Mouse (Mus musculus) heart, adult 2 months (tissue): ENCODE measurements at regions not wholly inside any gene's neighbourhood (a gene's known extent, or its start where the extent isn't known, plus 50 kb on each side); places are given as distances from the start of the nearest gene placed in this dataset.
A peak's percentile ranks its signal among the peaks of the same experiment; 100 is the strongest.

Experiments used
- DNase-seq, 2 experiments: peaks; one replicate each; pipeline ENCODE4 v3.0.0; 2021
- H3K27ac ChIP-seq: fragments of 200-600 bp; 2 replicates; pipeline ENCODE4 v1.8.1; 2022
- H3K27me3 ChIP-seq: fragments of 200-500 bp; 2 replicates; pipeline ENCODE4 v1.6.1; 2012; ENCODE audit warnings: mild to moderate bottlenecking, low read length, inconsistent platforms, mixed read lengths; ENCODE audit not compliant: control insufficient read depth, insufficient read depth
- H3K36me3 ChIP-seq: fragments of 200-500 bp; 2 replicates; pipeline ENCODE4 v1.6.1; 2012; ENCODE audit warnings: low read length, inconsistent platforms; ENCODE audit not compliant: control insufficient read depth, insufficient read depth
- H3K4me1 ChIP-seq: fragments of 200-500 bp; 2 replicates; pipeline ENCODE4 v1.6.1; 2011; ENCODE audit warnings: low read length; ENCODE audit not compliant: control insufficient read depth, insufficient read depth
- H3K4me3 ChIP-seq: fragments of 200-600 bp; 2 replicates; pipeline ENCODE4 v1.8.1; 2022
- H3K79me2 ChIP-seq: fragments of 200-500 bp; replicated peaks from 2 replicates; pipeline ENCODE4 v1.6.1; 2012; ENCODE audit warnings: mild to moderate bottlenecking, inconsistent platforms, low read length, moderate library complexity, mixed read lengths; ENCODE audit not compliant: control insufficient read depth, insufficient read depth
- H3K9ac ChIP-seq: fragments of 200-500 bp; 2 replicates; pipeline ENCODE4 v1.6.1; 2012; ENCODE audit warnings: low read depth, mild to moderate bottlenecking, control low read depth, inconsistent platforms, low read length, mixed read lengths
- CTCF ChIP-seq: fragments of 200-600 bp; IDR thresholded peaks from 2 replicates; pipeline ENCODE4 v1.8.1; 2022; ENCODE audit warnings: antibody characterized with exemption, mild to moderate bottlenecking, moderate library complexity
- EP300 ChIP-seq: fragments of 200-500 bp; IDR thresholded peaks from 2 replicates; pipeline ENCODE4 v1.6.1; 2011; ENCODE audit warnings: low read depth, low read length, control low read depth; ENCODE audit not compliant: insufficient read depth
- POLR2A ChIP-seq: fragments of 200-500 bp; IDR thresholded peaks from 2 replicates; pipeline ENCODE4 v1.6.1; 2011; ENCODE audit warnings: mild to moderate bottlenecking, low read depth, low read length, control low read depth; ENCODE audit not compliant: insufficient read depth
- WGBS: fragments of 180-500 bp; shearing (Covaris S2); methylation state at CpG from one replicate; pipeline ENCODE4 v1.1.7; 2018; 5-methylcytosine and 5-hydroxymethylcytosine counted together
- intact Hi-C: fragments of 180-260 bp; cut with DNase I; formaldehyde crosslinking; loops from one replicate; pipeline ENCODE4 v1.15.1; 2025

GRCm38 (mm10) chr2:162837776-162838175 is 93.6 kb upstream of the Srsf6 start:
- WGBS = 48% methylated on average over 2 of the region's 2 CpGs
- no peak for DNase-seq
- no peaks in the 10 kb centered on the region for H3K27me3 ChIP-seq

GRCm38 (mm10) chr2:162833741-162834140 is 97.6 kb upstream of the Srsf6 start:
- Histone ChIP-seq H3K79me2 (no peaks in the 10 kb centered on the region), H3K27ac (no peak overlapping the region), H3K4me1 (no peaks in the 10 kb centered on the region), H3K4me3 (no peak overlapping the region), H3K27me3 (no peaks in the 10 kb centered on the region), H3K36me3 (no peaks in the 10 kb centered on the region), H3K9ac (no peak overlapping the region)
- intact Hi-C loops = no loop called here
- 79% methylated on average over 6 of the region's 6 CpGs for WGBS
- no peak for TF ChIP-seq POLR2A
- no peak for TF ChIP-seq EP300
- TF ChIP-seq CTCF = no peak
- DNase-seq = no peak

More at GRCm38 (mm10) chr2:162837776-162838175, 93.6 kb upstream of the Srsf6 start:
- Histone ChIP-seq H3K4me3 (no peak overlapping the region), H3K9ac (no peak overlapping the region), H3K4me1 (no peaks in the 10 kb centered on the region), H3K27ac (no peak overlapping the region), H3K36me3 (no peaks in the 10 kb centered on the region), H3K79me2 (no peaks in the 10 kb centered on the region)
- TF ChIP-seq CTCF (no peak), POLR2A (no peak), EP300 (no peak)
- intact Hi-C loops = no loop called here

GRCm38 (mm10) chr2:162818787-162819186 is 112.5 kb upstream of the Srsf6 start:
- Histone ChIP-seq H3K79me2 (no peaks in the 10 kb centered on the region), H3K9ac (no peak overlapping the region), H3K27me3 (no peaks in the 10 kb centered on the region), H3K27ac (no peak overlapping the region), H3K4me3 (no peak overlapping the region), H3K36me3 (no peaks in the 10 kb centered on the region), H3K4me1 (no peaks in the 10 kb centered on the region)
- TF ChIP-seq CTCF = no peak
- TF ChIP-seq POLR2A = no peak
- TF ChIP-seq EP300 = no peak
- intact Hi-C loops = no loop called here
- DNase-seq = no peak
- WGBS = 74% methylated on average over 4 of the region's 4 CpGs

GRCm38 (mm10) chr2:162814205-162814604 is 117.1 kb upstream of the Srsf6 start:
- Histone ChIP-seq H3K4me3 (no peak overlapping the region), H3K4me1 (no peaks in the 10 kb centered on the region), H3K36me3 (no peaks in the 10 kb centered on the region), H3K27me3 (no peaks in the 10 kb centered on the region), H3K9ac (no peak overlapping the region), H3K79me2 (no peaks in the 10 kb centered on the region), H3K27ac (no peak overlapping the region)
- TF ChIP-seq EP300 = no peak
- no peak for TF ChIP-seq POLR2A
- peak; percentile 36; the same call in 1 of the 2 replicates for TF ChIP-seq CTCF
- intact Hi-C loops = no loop called here
- WGBS = 55% methylated on average over 2 of the region's 2 CpGs
- DNase-seq = no peak

- intact Hi-C loops = no loop called here
- no peak overlapping the region for H3K4me3 ChIP-seq
- DNase-seq = no peak
- H3K79me2 ChIP-seq = no peaks in the 10 kb centered on the region
- no peaks in the 10 kb centered on the region for H3K4me1 ChIP-seq
- WGBS = 89% methylated on average over 10 of the region's 10 CpGs
- no peak overlapping the region for H3K9ac ChIP-seq
- TF ChIP-seq EP300 = no peak
- TF ChIP-seq CTCF = no peak
- TF ChIP-seq POLR2A = no peak
- H3K36me3 ChIP-seq = no peaks in the 10 kb centered on the region
- H3K27me3 ChIP-seq = no peaks in the 10 kb centered on the region
- no peak overlapping the region for H3K27ac ChIP-seq
Observed at GRCm38 (mm10) chr2:162807747-162808146, 123.6 kb upstream of the Srsf6 start.

GRCm38 (mm10) chr2:162796528-162796927 is 134.8 kb upstream of the Srsf6 start:
- Histone ChIP-seq H3K27me3 (no peaks in the 10 kb centered on the region), H3K79me2 (no peaks in the 10 kb centered on the region), H3K36me3 (no peaks in the 10 kb centered on the region), H3K4me3 (no peak overlapping the region), H3K27ac (no peak overlapping the region), H3K4me1 (no peaks in the 10 kb centered on the region), H3K9ac (no peak overlapping the region)
- intact Hi-C loops = no loop called here
- TF ChIP-seq EP300 (no peak), CTCF (no peak), POLR2A (no peak)
- 36% methylated on average over 4 of the region's 4 CpGs for WGBS
- DNase-seq = no peak

- H3K36me3 ChIP-seq = no peaks in the 10 kb centered on the region
- no peak overlapping the region for H3K27ac ChIP-seq
- intact Hi-C loops = no loop called here
- no peaks in the 10 kb centered on the region for H3K27me3 ChIP-seq
- TF ChIP-seq POLR2A (no peak), CTCF (no peak)
- no peaks in the 10 kb centered on the region for H3K79me2 ChIP-seq
- 82% methylated on average over 8 of the region's 8 CpGs for WGBS
- H3K9ac ChIP-seq = no peak overlapping the region
- no peaks in the 10 kb centered on the region for H3K4me1 ChIP-seq
- no peak overlapping the region for H3K4me3 ChIP-seq
- no peak for DNase-seq
Observed at GRCm38 (mm10) chr2:162794285-162794684, 133.3 kb upstream of the Ptprt start.
